Comparison of ENCODE assay signal across 8 mouse cellular contexts in genomic region chr8:80867598-80867997, GRCm38 (mm10). TPM values are rescaled to one million over a fixed set of nuclear protein-coding genes. Genes with fewer than 3 reads are reported as not detected.
DNase-seq lines count a peak whose midpoint lies in the region; ATAC-seq and TF ChIP-seq lines count a peak whose summit lies in the region.

No protein-coding gene starts in this region.

- TF ChIP-seq EP300 in liver, postnatal 0 days (IDR thresholded peaks at IDR 0.05; ENCODE audit: low read depth), result no peak

- H3K4me2 ChIP-seq in kidney, embryonic 16.5 days (replicated peaks; ENCODE audit: low read depth, low read length), result no peak overlapping the region
- H3K4me2 ChIP-seq in heart, embryonic 13.5 days, result peak overlapping the region; percentile 68
- H3K4me2 ChIP-seq in liver, postnatal 0 days (ENCODE audit: low read depth, low read length), result peak overlapping the region; percentile 64

- no peaks in the 10 kb centered on the region for H3K36me3 ChIP-seq in kidney, embryonic 16.5 days (ENCODE audit: insufficient read depth, low read length)
- H3K36me3 ChIP-seq in heart, embryonic 13.5 days, result peaks cover 20% of the 10 kb centered on the region
- H3K36me3 ChIP-seq in liver, postnatal 0 days (replicated peaks; ENCODE audit: insufficient read depth, low read length), result no peaks in the 10 kb centered on the region

- H3K9ac ChIP-seq in kidney, embryonic 16.5 days (replicated peaks; ENCODE audit: low read length), result no peak overlapping the region
- peak overlapping the region; percentile 74; the same call in 1 of the 2 replicates for H3K9ac ChIP-seq in heart, embryonic 13.5 days
- peak overlapping the region; percentile 52 for H3K9ac ChIP-seq in liver, postnatal 0 days (replicated peaks)

- peak; percentile 67 for DNase-seq in kidney, adult 11 months
- DNase-seq in R1 (ENCODE audit: low read depth, low spot score), result peak; percentile 46
- DNase-seq in liver, postnatal 0 days, result peak; percentile 40
- no peak for DNase-seq in cerebellum, adult 2 months
- DNase-seq in right cerebral cortex, postnatal 25 days, result no peak

- WGBS in kidney, embryonic 16.5 days, result 91% methylated on average over 3 of the region's 3 CpGs
- 53% methylated on average over 3 of the region's 3 CpGs for WGBS in heart, embryonic 13.5 days
- 41% methylated on average over 3 of the region's 3 CpGs for WGBS in liver, postnatal 0 days (ENCODE audit: insufficient replicate concordance)
- WGBS in cerebellum, adult 2 months, result 69% methylated on average over 3 of the region's 3 CpGs

- no peaks in the 10 kb centered on the region for H3K27me3 ChIP-seq in kidney, embryonic 16.5 days (ENCODE audit: insufficient read depth, low read length)
- H3K27me3 ChIP-seq in heart, embryonic 13.5 days (replicated peaks), result no peaks in the 10 kb centered on the region
- H3K27me3 ChIP-seq in liver, postnatal 0 days (ENCODE audit: insufficient read depth, low read length), result no peaks in the 10 kb centered on the region
- H3K27me3 ChIP-seq in cerebellum, adult 2 months (ENCODE audit: control insufficient read depth, insufficient read depth, low read length), result no peaks in the 10 kb centered on the region

- TF ChIP-seq CTCF in liver, postnatal 0 days (IDR thresholded peaks at IDR 0.05; ENCODE audit: low read depth), result no peak
- TF ChIP-seq CTCF in cerebellum, adult 2 months (IDR thresholded peaks at IDR 0.05; ENCODE audit: borderline replicate concordance, insufficient read depth, low read depth, low read length), result no peak

- no peak overlapping the region for H3K27ac ChIP-seq in kidney, embryonic 16.5 days (ENCODE audit: low read length)
- H3K27ac ChIP-seq in heart, embryonic 13.5 days (replicated peaks), result peak overlapping the region; percentile 94
- H3K27ac ChIP-seq in liver, postnatal 0 days (ENCODE audit: low read depth), result peak overlapping the region; percentile 50
- no peak overlapping the region for H3K27ac ChIP-seq in cerebellum, adult 2 months (ENCODE audit: insufficient read depth, low read length)

- H3K4me3 ChIP-seq in kidney, embryonic 16.5 days (ENCODE audit: low read length), result no peak overlapping the region
- peak overlapping the region; percentile 45 for H3K4me3 ChIP-seq in heart, embryonic 13.5 days
- peak overlapping the region; percentile 42 for H3K4me3 ChIP-seq in liver, postnatal 0 days (ENCODE audit: low read depth, low read length)
- no peak overlapping the region for H3K4me3 ChIP-seq in cerebellum, adult 2 months (replicated peaks; ENCODE audit: insufficient read depth, low read depth, low read length)

- no peak for TF ChIP-seq POLR2A in cerebellum, adult 2 months (IDR thresholded peaks at IDR 0.05; ENCODE audit: borderline replicate concordance, insufficient read depth, low read length)

- H3K9me3 ChIP-seq in kidney, embryonic 16.5 days (ENCODE audit: low read length), result no peaks in the 10 kb centered on the region
- H3K9me3 ChIP-seq in heart, embryonic 13.5 days, result no peaks in the 10 kb centered on the region
- no peaks in the 10 kb centered on the region for H3K9me3 ChIP-seq in liver, postnatal 0 days (ENCODE audit: low read length)

- H3K4me1 ChIP-seq in kidney, embryonic 16.5 days (ENCODE audit: insufficient read depth, low read length), result peaks cover 50% of the 10 kb centered on the region
- peaks cover 88% of the 10 kb centered on the region for H3K4me1 ChIP-seq in heart, embryonic 13.5 days
- H3K4me1 ChIP-seq in liver, postnatal 0 days (ENCODE audit: insufficient read depth), result peaks cover 38% of the 10 kb centered on the region
- peaks cover 15% of the 10 kb centered on the region for H3K4me1 ChIP-seq in cerebellum, adult 2 months (ENCODE audit: control insufficient read depth, insufficient read depth, low read length)

- no peak for ATAC-seq in kidney, embryonic 16.5 days (ENCODE audit: low FRiP score, low TSS enrichment)
- ATAC-seq in heart, embryonic 13.5 days (ENCODE audit: extremely low read depth, insufficient number of reproducible peaks, low FRiP score, low TSS enrichment), result no peak
- peak; percentile 79 for ATAC-seq in liver, postnatal 0 days
- ATAC-seq in megakaryocyte, adult 5-6 weeks (ENCODE audit: poor library complexity, severe bottlenecking), result no peak

RNA-seq across cellular contexts. Expression of gene Gab1, which starts 12.7 kb away (rescaled TPM):
- 14.7 and 15.6 TPM in 2 replicates for polyA plus RNA-seq in kidney, embryonic 16.5 days (2015; fragmentation: Nextera tagmentation; extraction: Ambion mirVana)
- polyA plus RNA-seq in heart, embryonic 13.5 days (2015; fragmentation: Nextera tagmentation; extraction: Ambion mirVana), result 26.6 and 28.8 TPM in 2 replicates
- 3.8 and 3.9 TPM in 2 replicates for polyA plus RNA-seq in liver, postnatal 0 days (2015; fragmentation: Nextera tagmentation; extraction: Ambion mirVana)
- total RNA-seq in megakaryocyte, adult 5-6 weeks (2015), result 3.7 and 7.6 TPM in 2 replicates
- total RNA-seq in megakaryocyte, adult 5-6 weeks (2017), result 1.4 and 1.7 TPM in 2 replicates
- polyA plus RNA-seq in cerebellum, adult 2 months (2012; rRNA removed), result 29.9 and 34.0 TPM in 2 replicates

Comparison
In these comparisons a context has a peak if more than half of its experiments do, and no peak if none do; other contexts are left out.
1. DNase-seq: peak in kidney, adult 11 months (single experiment), R1 (single experiment) and liver, postnatal 0 days (single experiment); none in cerebellum, adult 2 months (0 of 2) and right cerebral cortex, postnatal 25 days (single experiment).
2. H3K27ac ChIP-seq: peak in heart, embryonic 13.5 days (single experiment) and liver, postnatal 0 days (single experiment); none in kidney, embryonic 16.5 days (single experiment) and cerebellum, adult 2 months (single experiment).
3. H3K4me3 ChIP-seq: peak in heart, embryonic 13.5 days (single experiment) and liver, postnatal 0 days (single experiment); none in kidney, embryonic 16.5 days (single experiment) and cerebellum, adult 2 months (single experiment).